Mouse (Mus musculus) T-helper 17 cell (primary cell): Measurements from ENCODE around the gene Fgd6.

Experiments used
- in situ Hi-C, 2 experiments: fragments of 300-600 bp; cut with MboI, MseI; formaldehyde crosslinking; loops; 1 replicate in 1 of 2; 2 replicates in 1 of 2; pipeline ENCODE4 v1.15.1; 2025; ENCODE audit warnings: high pct_unique_total_duplicates in 2 of 2

Gene Fgd6

DNA sequence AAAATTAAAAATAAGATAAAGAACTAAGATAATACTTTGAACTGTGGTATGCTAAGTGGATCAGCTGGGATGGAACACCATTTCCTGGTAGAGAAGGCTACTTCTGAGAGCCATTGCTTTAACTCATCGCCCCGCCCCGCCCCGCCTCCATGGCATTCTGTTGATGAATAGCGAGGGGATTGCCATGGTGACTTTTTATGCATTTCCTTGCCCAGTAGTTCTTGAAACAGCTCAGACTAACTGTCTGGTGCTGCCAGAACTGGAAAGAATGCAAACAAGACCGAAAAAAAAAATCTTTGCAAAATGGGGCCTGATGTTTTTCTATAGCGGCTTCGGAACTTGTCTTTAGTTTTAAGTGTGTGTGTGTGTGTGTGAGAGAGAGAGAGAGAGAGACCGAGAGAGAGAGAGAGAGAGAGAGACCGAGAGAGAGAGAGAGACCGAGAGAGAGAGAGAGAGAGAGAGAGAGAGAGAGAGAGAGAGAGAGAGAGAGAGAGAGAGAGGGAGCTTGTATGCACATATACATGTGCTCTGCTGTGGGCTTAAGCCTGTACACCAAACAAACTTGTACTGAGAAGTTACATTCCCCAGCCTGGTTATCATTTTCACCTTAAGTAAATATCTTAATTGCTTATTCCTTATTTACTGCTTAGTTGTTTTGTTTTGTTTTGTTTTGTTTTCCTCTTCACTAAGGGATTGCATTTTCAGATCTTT lies 51.7 kb downstream of the Fgd6 start:
- in situ Hi-C loops: no loop called here

DNA sequence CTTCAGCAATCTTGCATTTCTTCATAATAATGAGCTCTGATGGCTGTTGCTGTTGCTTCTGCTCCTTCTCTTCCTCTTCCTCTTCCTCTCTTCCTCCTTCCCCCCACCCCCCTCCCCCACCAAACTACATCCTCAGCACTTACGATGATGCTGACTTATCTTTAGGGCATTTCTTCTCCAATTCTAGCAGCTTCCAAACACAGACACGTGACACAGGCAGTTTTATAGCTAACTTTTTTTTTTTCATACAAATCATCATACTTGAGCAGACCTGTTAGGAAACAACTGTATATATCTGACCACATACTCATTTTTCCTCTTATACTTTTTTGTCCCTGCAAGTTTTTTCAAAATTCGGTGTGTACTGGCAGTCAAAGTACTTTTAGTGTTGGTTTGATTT lies 54.2 kb downstream of the Fgd6 start:
- in situ Hi-C loops: no loop called here

DNA sequence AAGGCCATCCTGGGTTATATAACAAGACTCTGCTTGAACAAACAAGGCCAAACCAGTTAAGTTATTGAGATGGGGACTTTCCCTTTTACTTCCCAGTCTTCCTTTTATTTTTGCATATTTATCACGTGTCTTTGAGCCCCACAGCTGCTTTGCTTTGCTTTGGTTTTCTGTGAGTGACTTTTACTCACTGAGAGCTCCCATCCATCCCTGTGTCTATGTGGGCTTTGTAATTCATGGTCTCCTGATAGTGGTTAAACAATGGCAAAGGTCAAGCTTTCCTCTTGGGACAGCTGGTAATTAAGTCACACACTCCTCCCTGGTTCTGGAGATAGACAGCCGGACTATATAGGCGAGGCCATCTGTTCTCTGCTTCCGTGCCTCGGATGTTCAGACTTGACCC lies 57.7 kb downstream of the Fgd6 start:
- in situ Hi-C loops: no loop called here

DNA sequence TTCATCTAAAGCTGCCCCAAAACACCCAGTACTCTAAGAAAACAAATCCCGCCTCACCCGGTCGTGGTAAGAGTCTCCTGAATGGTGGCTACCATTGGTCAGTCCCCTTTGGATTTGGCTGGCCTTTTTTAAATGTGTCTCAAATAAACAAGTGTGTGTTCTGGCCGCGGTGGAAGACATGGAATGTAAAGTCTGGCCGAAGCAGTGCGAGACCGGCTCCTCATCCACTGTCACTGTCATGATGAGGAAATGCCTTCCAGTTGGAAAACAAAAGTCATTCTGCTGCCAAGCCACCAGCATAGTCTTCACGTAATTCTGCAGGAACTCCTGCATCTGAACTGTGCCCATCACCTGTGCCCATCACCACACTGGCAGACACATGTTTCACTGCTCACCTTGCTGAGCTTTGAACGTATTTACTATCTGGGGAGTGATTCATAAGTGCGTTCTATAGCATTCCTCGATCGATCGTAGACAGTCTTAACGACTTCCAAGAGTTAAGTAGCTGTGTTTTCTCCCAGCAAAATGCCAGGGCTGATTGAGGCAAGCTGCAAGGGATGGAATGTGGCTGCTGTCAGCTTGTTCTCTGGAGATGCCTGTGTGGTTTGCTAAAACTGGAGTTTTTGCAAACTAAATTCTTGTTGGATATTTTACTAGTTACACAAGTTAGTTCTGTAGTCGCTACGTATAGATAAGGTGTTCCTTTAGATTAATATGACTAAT lies 60.1 kb downstream of the Fgd6 start:
- in situ Hi-C loops: no loop called here

DNA sequence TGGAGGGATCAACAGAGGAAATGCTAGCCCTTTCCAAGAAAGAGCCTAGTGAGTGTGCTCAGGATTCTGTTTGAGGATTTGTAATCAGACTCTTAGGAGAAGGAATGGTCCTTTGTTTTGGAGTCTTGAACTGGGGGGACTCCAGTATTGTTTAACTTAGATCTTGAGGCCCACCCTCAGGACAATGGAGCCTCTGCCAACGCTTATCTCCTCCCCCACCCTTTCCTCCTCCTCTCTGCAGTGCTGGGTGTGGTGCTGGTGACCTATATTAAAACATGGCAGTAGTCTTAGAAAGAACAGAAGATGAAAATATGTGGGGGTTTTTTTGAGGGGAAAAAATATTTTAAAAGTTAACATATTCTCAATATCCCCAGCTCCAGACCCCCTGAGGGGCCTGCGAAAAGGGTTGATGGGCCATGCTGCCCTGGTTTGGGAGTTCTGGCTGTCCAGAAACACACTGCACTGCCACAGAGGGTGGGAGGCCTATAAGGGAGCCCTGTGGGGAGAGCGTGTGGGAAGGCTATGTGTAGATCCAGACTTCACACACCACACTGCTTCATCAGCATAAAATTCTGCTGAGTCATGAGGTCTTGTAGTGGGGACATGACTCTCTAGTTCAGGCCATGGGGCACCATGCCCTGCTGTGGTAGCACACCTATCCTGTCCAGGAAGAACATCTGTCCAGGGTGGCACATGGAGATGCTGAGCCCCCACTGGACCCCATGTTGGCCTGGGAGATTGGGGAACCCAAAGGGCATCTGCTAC lies 61.5 kb downstream of the Fgd6 start:
- in situ Hi-C loops: no loop called here

DNA sequence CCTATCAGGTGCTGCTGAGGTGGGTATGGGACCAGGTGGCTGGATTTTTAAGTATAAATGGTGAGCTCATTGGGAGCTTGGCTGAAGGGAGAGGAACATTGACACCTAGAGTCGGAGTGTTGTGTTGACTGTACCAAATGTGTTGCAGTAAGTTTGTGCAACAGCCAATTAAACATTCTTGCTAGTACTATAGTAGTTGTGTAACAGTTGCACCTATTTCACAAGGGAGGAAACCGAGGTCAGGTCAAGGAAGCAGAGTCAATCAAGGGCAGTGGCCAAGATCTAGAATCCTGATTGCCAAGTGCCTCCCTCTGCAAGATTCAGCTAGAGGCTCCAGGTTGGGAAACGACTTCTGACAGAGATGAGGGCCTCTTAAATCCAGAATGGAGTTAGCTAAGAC lies 62.3 kb downstream of the Fgd6 start:
- in situ Hi-C loops: no loop called here

DNA sequence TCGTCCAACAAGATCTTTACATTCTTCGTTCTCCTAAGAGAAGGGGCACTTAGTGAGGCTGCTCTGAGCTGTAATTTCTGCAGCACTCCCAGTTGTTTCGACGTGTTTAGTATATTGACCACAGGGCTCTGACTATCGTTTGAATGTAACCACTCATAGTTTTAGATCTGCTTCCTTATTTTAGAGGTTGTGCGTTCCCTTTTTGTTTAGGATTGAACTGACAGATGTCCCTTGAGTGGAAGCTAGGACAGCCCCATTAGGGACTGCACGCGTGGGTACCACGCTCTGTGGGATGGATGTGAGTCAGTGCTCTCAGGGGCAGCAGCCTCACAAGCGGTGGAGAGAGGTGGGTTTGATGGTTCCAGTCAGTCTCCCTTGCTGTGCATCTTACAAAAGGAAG lies 69.7 kb downstream of the Fgd6 start:
- in situ Hi-C loops: loop anchor here in 1 of 2 experiments (25.0 kb wide), 1 partner anchor 293 kb away; no protein-coding TSS in a partner anchor

DNA sequence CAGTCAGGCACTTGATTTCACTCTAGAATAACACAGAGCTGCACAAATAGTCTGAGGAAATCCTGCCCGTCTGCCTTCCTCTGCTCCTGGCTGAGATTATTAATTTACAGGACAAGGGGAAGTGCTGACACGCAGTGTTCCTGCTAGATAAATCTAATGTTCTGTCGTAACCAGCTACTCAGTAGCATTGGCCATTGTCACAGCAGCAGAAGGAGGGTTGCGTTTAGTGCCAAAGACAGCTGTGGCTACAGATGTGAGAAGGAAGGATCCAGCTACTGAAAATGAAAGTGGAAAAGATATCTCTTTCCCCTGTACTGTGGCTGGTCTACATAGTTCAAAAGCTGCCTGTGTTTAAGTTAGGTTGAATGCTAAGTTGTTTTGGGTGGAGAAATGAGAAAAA lies 71.4 kb downstream of the Fgd6 start:
- in situ Hi-C loops: loop anchor here in 1 of 2 experiments (25.0 kb wide), 1 partner anchor 295 kb away; no protein-coding TSS in a partner anchor

DNA sequence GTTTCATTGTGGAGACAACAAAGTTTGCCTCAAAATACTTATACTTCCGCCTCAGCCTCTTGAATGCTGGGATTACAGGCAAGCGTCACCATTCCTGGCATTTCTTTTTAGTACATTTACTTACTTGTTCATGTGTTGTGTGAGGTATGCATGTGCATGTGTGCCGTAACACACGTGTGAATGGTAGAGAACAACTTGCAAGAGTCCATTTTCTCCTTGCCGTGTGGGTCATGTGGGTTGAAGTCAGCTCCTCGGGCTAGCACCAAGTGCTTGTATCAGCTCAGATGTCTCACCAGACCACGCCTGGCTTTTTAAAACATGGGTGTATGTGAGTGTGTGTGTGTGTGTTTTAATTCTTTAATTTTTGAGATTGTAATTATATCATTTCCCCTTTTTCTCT lies 71.8 kb downstream of the Fgd6 start:
- in situ Hi-C loops: loop anchor here in 1 of 2 experiments (25.0 kb wide), 1 partner anchor 295 kb away; no protein-coding TSS in a partner anchor

DNA sequence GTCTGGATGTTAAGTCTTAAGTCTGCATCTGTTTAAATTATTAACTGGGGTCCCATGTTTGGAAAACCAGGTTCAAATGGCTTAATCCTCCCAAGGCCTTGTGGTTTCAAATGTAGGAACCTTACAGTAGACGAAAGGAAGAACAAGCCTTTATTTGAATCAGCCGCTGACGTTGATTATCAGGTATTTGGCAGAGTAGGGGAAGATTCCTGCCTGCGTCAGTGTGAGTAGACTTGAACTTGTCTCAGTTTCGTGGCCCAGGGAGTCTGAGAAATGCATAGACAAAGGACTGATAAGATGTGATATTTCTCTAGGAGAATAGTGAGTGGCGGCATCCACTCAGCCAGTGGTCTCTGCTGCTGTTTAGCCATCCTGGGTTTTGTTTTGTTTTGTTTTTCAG lies 73.0 kb downstream of the Fgd6 start:
- in situ Hi-C loops: loop anchor here in 1 of 2 experiments (25.0 kb wide), 1 partner anchor 296 kb away; no protein-coding TSS in a partner anchor

DNA sequence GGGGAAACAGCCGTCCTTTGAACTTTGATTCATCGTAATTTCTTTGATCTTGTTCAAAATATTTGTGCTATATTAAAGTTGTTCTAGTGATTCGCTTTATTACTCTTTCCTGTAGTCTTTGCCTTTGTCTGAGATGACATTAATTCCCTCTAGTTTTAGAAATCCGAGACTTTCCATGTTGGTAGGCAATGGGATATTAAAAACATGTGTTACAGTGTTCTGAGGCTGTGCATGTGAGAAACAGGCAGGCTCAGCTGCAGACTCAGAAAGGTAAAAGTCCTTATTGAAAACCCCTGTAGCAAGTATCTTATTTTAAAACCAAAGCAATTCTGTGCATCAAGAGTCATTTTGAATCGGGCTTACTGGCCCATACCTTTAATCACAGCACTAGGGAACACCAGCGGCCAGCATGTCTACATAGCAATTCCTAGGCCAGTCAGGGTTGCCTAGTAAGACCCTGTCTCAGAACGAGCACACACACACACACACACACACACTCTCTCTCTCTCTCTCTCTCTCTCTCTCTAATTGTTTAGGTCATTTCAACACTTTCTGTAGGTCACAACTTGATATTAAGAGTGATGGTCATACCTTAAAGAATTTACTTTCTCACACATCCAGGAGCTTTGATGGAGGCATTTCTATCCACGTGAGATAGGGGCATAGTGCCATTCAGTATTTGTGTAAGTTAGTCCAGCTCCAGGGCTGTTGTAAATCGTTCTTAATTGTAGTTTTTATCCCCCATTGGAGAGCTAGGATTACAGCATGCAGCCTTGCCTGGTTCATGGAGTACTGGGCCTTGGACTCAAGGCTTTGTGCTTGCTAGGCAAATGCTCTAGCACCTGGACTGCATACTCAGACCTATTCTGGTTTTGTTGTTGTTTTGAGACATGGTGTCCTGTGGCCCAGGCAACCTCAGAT lies 75.3 kb downstream of the Fgd6 start:
- in situ Hi-C loops: loop anchor here (5.0 to 25.0 kb wide), 3 partner anchors 76 to 299 kb away; partner anchors contain the start of genes Fgd6 (in 1 of the 2) and Vezt (in 1 of the 2)

DNA sequence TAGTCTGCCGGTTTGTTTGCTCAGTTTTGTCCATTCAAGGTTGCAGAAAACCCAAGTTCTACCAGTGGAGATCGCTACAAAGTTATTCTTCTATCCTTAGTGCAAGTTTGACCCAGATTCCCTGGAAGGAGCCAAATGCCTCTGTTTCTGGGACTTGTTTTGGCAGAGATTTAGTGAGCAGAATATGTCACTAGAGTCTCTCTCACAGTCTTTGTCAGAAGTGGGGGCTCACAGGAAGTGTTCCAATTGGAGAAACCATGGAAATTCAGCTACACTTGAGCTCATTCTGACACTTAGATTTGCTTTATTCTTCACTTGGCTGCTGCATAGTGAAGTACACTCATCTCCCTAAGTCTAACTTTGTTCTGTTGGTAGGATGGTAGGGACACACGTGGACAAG lies 76.4 kb downstream of the Fgd6 start:
- in situ Hi-C loops: loop anchor here (5.0 to 25.0 kb wide), 3 partner anchors 77 to 300 kb away; partner anchors contain the start of genes Fgd6 (in 1 of the 2) and Vezt (in 1 of the 2)

DNA sequence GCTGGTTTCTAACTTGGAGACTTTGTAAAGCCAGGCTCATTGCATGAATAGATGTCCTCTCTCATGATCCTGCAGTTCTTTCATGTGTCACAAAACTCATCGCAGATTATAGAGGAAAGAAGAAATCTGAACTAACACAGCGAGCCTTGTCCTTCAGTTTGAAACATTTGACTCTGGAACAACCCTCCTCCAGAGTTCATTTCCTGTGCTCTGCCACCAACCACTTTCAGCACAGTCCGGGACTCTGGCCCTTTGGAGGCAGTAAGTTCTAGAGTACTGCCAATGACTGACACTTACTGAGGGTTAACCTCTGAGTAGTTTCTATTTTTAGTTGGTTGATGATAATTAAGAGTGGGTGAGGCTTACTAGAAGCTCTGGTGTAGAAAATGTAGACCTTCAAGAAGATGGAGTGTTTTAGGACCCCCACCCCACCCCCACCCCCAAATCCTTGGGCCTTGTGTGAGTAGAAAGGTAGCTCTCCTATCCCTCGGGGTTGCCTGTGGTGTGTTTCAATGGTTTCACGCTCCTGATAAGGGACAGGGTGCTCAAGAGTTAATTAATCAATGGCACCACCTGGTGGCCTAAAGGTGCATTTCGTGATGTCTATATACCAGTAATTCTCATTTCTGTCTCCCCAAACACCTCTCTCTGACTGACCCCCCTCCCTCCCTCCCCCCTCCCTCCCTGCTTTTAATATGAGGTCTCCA lies 80.2 kb downstream of the Fgd6 start:
- in situ Hi-C loops: loop anchor here (5.0 to 25.0 kb wide), 3 partner anchors 81 to 304 kb away; partner anchors contain the start of genes Fgd6 (in 1 of the 2) and Vezt (in 1 of the 2)

DNA sequence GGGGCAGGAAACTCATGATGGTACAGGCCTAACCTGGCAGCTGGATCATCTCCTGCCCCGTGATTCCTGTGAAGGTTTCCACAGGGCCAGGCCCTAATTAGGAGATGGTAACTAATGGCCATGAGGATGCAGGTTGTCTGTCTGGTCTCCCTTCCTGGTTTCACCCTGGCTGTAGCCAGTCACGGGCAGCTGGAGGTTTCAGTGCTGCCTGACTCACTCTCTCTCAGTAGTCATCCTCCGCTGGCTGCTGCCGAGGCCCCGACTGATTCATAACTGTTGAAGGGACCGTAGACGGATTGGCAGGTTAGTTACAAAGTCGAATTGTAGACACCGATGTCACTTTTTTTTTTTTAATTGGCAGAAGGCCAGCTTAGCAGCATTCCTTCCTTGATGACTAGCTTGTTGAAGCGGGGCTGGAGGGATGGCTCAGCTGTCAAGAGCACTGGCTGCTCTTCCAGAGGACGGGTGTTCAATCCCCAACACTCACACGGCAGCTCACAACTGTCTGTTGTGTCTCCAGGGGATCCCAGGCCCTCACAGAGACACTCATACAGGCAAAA lies 81.1 kb downstream of the Fgd6 start:
- in situ Hi-C loops: loop anchor here (5.0 to 25.0 kb wide), 3 partner anchors 82 to 305 kb away; partner anchors contain the start of genes Fgd6 (in 1 of the 2) and Vezt (in 1 of the 2)

DNA sequence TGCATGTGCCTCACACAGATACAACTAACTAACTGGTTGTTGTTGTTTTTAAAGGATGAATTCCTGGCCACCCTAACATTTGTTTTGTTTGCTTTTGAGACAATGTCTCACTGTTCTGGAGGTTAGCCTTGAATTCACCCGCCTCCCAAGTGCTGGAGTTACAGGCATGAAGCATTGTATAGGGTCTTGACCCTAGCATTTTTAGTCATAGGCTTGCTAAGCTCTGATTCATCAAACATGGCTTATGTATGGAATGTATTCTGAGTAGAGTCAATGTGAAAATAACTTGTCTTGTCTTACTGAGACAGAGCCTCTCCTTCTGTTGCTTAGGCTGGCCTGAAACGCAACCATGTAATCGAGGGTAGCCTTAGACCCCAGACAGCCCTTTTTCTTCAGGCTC lies 82.1 kb downstream of the Fgd6 start:
- in situ Hi-C loops: loop anchor here (5.0 to 25.0 kb wide), 3 partner anchors 83 to 306 kb away; partner anchors contain the start of genes Fgd6 (in 1 of the 2) and Vezt (in 1 of the 2)

DNA sequence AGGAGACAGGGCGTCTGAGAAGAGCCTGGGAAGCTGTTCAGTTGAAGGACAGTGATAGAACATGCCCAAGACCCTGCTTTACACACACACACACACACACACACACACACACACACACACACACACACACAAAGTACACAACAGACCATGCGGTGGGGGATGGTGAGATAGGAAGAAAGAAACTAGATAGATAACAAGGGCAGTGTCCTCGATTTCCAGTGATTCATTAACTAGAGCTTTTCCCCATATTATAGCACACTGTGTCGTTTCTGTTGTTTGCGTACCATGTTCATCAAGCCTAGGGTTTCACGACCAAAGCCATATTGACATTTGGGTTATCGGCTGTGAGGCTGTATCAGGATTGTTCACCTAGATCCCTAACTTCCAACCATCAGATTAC lies 83.2 kb downstream of the Fgd6 start:
- in situ Hi-C loops: loop anchor here (5.0 to 25.0 kb wide), 3 partner anchors 84 to 307 kb away; partner anchors contain the start of genes Fgd6 (in 1 of the 2) and Vezt (in 1 of the 2)

DNA sequence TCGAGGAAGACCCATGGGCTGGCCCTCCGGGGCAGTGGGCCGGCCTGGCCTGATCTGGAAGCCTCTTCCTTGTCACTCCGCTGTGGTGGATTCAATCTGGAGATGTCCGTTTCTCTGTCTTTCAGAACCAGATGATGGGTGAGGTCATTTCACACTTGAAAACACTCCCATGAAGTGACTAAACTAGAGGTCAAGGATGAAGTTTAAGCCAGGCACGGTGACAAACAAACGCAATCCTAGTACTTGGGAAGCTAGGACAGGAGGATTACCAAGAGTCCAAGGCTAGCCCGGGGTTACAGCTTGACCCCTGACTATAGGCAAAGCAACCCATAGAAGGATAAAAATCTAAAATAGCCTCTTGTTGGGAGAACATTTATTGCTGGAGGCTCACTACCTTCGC lies 84.9 kb downstream of the Fgd6 start:
- in situ Hi-C loops: loop anchor here in 1 of 2 experiments (25.0 kb wide), 1 partner anchor 308 kb away; no protein-coding TSS in a partner anchor

DNA sequence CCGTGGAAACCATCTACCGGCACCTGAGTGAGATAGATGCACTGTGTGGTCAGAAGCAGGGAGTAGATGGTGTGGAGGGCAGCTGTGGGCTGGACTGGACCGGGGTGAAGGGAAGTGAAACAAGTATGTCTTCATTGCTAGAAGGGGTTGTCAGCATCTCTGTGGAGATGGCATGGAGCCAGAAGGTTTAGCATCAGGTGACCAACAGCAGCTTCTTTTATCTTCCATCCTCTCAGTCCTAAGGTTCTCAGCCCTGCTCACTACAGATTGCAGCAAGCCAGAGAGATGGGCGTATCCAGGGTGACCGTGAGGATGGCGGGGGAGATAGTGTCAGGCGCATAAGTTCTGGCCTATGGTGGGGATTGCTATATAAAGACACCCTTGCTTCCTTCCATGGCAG lies 86.8 kb downstream of the Fgd6 start:
- in situ Hi-C loops: loop anchor here in 1 of 2 experiments (25.0 kb wide), 1 partner anchor 310 kb away; no protein-coding TSS in a partner anchor

DNA sequence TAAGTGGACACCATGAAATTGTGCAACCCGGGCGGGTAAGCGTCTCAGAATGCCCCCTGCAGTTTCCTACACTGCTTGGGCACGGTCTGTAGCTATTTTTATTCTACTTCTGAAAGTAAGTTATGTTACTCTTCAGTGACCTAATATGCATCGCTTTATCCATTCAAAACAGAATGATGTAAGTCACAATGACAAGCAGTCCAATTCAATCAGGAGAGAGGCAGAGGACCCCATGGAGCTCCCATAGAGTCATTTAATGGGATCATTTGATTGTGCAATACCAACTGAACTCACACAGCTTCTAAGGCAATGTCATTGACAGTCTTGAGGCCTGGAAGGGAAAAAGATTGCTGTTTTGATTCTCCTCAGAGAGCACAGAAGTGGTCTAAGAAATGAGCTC lies 87.8 kb downstream of the Fgd6 start:
- in situ Hi-C loops: loop anchor here in 1 of 2 experiments (25.0 kb wide), 1 partner anchor 311 kb away; no protein-coding TSS in a partner anchor
